Mouse (Mus musculus): ENCODE results near the gene Trem1.
A peak's percentile ranks its signal among the peaks of the same experiment; 100 is the strongest.

Trem1 gene

GRCm38 (mm10) chr17:48268276-48268675 is 35.7 kb downstream of the Trem1 start:
- DNase-seq (ENCODE audit: low spot score): no peak

DNA sequence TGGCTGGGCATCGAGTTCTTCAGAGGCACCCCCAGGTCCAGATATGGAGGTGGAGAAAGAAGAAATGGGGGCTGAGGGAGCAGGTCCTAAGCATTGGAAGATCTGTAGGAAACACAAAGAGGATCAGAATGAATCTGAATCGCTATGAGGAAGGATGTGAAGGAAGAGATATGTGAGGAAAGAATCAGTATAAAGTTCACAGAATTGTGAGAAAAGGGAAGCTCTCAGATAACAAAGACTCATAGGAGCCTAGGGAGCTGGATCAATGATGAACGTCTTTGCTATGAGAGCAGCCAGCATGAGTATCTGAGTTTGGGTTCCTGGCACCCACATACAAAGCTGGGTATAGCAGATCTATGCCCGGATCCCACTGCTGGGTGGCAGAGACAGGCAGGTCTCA is 37.3 kb downstream of the Trem1 start:
- DNase-seq (ENCODE audit: low spot score): no peak

- peak; percentile 47 for DNase-seq (ENCODE audit: low spot score)
These were observed 39.6 kb downstream of the Trem1 start for GRCm38 (mm10) chr17:48272158-48272557.

- no peak for DNase-seq (ENCODE audit: low spot score)
These were observed 40.0 kb downstream of the Trem1 start for GRCm38 (mm10) chr17:48272598-48272997.

GRCm38 (mm10) chr17:48274098-48274497 is 41.5 kb downstream of the Trem1 start:
- DNase-seq (ENCODE audit: low spot score): no peak

DNA sequence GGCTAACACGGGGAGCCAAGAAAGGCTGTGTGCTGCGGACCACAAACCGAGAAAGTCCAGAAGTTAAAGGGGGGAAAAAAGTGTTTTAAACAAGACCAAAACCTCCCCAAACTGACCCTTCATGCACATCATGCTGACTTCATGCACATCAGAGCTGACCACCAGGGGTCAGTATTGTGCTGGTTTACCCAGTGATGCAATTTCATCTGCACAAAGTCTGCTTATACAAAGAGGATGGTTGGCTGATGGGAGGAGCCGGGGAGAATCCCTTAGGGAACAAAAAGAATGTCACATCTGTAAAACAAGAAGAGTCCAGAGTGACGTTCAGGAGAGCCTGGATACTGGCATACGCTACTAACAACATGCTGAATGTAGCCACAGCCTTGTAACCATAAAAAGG is 42.3 kb downstream of the Trem1 start:
- DNase-seq (ENCODE audit: low spot score): peak; percentile 44

DNA sequence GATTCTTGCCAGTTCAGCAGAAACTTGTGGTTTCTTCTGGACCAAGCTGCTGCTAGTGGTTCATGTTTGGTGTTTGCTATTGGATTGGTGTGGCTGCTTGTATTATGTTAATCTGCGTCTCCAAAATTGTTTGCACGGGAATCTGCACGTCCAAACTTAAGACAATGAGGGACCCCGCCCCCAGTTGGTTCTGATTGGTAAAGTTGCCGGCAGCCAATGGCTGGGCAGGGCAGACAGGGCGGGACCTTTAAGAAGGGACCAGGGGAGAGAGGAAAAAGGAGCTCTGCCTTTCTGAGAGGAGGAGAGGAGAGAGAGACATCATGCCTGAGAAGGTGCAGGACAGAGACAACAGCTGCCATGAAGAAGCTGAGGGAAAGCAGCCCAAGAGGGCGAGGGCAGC is 43.2 kb downstream of the Trem1 start:
- no peak for DNase-seq (ENCODE audit: low spot score)

DNA sequence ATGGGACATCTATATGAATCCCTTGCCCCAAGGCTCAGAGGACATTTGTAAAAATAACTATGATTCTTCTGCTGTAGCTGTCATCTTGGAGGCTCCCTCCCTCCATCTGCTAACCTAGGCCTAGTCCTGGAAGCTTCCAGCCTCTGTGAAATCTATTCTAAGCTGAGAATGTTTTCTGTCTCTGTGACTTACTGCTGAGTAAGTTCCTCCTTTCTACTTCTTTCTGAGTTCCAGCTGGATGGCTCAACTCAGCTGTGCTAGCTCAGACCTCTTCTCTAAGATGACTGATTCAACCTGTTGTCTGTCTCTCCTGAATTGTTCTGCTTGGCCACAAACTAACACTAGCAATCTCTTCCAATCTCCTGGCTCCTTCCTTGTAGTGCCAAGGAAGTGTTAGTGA is 45.8 kb downstream of the Trem1 start:
- DNase-seq (ENCODE audit: low spot score): no peak

DNA sequence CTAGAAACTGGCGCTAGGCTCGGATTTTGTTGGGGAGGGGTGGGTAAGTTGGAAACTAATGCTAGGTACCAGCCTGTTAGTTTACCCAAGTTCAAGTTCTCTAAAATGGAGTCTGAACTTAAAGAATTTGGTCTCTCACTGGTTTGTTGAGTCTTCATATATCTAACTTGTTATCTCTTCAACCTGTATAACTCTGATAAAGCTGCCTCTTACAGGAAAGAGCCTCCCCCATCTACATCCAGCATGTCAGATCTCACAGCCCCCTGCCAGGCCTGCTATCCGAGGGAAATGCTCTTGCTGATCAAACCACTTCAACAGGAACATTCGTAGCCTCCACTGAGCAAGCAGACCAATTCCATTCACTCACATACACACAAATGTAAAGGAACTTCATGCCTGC is 46.4 kb downstream of the Trem1 start:
- no peak for DNase-seq (ENCODE audit: low spot score)

DNA sequence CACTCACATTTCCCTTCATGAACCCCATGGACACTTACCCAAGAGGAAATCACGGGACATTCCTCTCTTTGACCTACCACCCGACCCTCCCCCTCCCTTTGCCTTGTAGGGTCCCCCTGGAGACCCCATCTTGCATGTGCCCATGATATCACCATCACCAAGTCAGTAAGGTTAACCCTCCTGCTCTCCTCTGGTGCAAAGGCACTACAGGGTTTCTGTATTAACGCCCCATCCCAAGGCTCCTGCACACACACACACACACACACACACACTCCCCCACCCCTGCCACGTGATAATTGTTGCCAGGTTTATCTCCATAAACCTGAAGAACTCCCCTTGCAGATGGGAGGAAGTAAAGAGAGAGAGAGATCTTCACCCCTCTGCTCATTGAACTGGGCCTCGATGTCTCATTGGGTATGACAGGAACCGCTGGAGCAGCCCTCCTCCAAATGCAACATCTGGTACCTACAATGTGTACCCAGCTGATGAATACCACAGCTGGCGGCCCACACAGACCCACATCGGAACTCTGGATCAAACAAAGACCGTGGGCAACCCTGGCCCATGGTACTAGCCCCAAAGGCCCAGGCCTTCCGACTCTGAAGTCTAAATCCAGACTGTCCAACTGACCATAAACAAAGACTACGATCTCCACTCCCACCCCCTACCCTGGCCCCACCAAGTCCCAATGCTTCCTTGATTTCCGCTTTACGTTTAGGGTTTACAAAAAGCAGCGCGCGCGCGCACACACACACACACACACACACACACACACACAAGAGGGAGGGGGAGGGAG is 48.6 kb downstream of the Trem1 start:
- no peak for DNase-seq (ENCODE audit: low spot score)

GRCm38 (mm10) chr17:48281739-48282085 is 49.1 kb downstream of the Trem1 start:
- no peak for DNase-seq (ENCODE audit: low spot score)

GRCm38 (mm10) chr17:48286765-48287164 is 54.2 kb downstream of the Trem1 start:
- DNase-seq (ENCODE audit: low spot score): no peak

- no peak for DNase-seq (ENCODE audit: low spot score)
These were observed 54.7 kb downstream of the Trem1 start for GRCm38 (mm10) chr17:48287276-48287675.

GRCm38 (mm10) chr17:48293500-48294194 is 61.1 kb downstream of the Trem1 start:
- DNase-seq (ENCODE audit: low spot score): no peak
